Mouse (Mus musculus) kidney, embryonic 14.5 days (tissue): Measurements from ENCODE around the gene Pou6f1. TPM values are rescaled to one million over a fixed set of nuclear protein-coding genes. Genes with fewer than 3 reads are reported as not detected.
A peak's percentile ranks its signal among the peaks of the same experiment; 100 is the strongest.
"Not testable (repeated sequence)": the region's sequence is repeated elsewhere in the genome, so short reads cannot be mapped to it uniquely, and the experiment has no call there.

Experiments used
- ATAC-seq: fragments of 200-750 bp; cut with Nextera tagmentation; 2 replicates; pipeline ENCODE4 v1.8.0; 2017; ENCODE audit warnings: moderate number of reproducible peaks, mild to moderate bottlenecking, moderate TSS enrichment, moderate library complexity; ENCODE audit not compliant: low FRiP score, low TSS enrichment
- H3K27ac ChIP-seq: fragments of 300-500 bp; sonication (generic); 2 replicates; pipeline ENCODE4 v1.5.1; 2014; ENCODE audit warnings: low read depth, mild to moderate bottlenecking, low read length, moderate library complexity, mixed read lengths
- H3K27me3 ChIP-seq: fragments of 300-500 bp; sonication (generic); 2 replicates; pipeline ENCODE4 v1.6.1; 2014; ENCODE audit warnings: mild to moderate bottlenecking, low read length; ENCODE audit not compliant: control insufficient read depth, insufficient read depth
- H3K36me3 ChIP-seq: fragments of 300-500 bp; sonication (generic); 2 replicates; pipeline ENCODE4 v1.6.1; 2014; ENCODE audit warnings: low read length, mixed read lengths; ENCODE audit not compliant: control insufficient read depth, insufficient read depth
- H3K4me1 ChIP-seq: fragments of 300-500 bp; sonication (generic); 2 replicates; pipeline ENCODE4 v1.6.1; 2014; ENCODE audit warnings: low read length, mixed read lengths; ENCODE audit not compliant: control insufficient read depth, insufficient read depth
- H3K4me2 ChIP-seq: fragments of 300-500 bp; sonication (generic); replicated peaks from 2 replicates; pipeline ENCODE4 v1.6.1; 2014; ENCODE audit warnings: low read depth, mild to moderate bottlenecking, low read length
- H3K4me3 ChIP-seq: fragments of 300-500 bp; sonication (generic); 2 replicates; pipeline ENCODE4 v1.5.1; 2014; ENCODE audit warnings: mild to moderate bottlenecking, low read length
- H3K9ac ChIP-seq: fragments of 300-500 bp; sonication (generic); 2 replicates; pipeline ENCODE4 v1.6.1; 2014; ENCODE audit warnings: low read depth, mild to moderate bottlenecking, low read length, moderate library complexity
- H3K9me3 ChIP-seq: fragments of 300-500 bp; sonication (generic); 2 replicates; pipeline ENCODE4 v1.6.1; 2016; ENCODE audit warnings: low read length; ENCODE audit not compliant: control insufficient read depth
- WGBS: fragments of 180-500 bp; shearing (Covaris S2); extraction: QIAGEN DNeasy Blood & Tissue Kit; methylation state at CpG from one replicate; pipeline ENCODE4 v1.1.7; 2014; 5-methylcytosine and 5-hydroxymethylcytosine counted together
- polyA plus RNA-seq: library from polyadenylated mRNA; unstranded; fragments of >200 nt; fragmentation: Nextera tagmentation; extraction: Ambion mirVana; gene quantifications from 2 replicates; pipeline ENCODE4 v1.2.1, GENCODE M21; 2014

Gene Pou6f1
- polyA plus RNA-seq, 1 experiment from 2014 or later: 14.6 TPM

DNA sequence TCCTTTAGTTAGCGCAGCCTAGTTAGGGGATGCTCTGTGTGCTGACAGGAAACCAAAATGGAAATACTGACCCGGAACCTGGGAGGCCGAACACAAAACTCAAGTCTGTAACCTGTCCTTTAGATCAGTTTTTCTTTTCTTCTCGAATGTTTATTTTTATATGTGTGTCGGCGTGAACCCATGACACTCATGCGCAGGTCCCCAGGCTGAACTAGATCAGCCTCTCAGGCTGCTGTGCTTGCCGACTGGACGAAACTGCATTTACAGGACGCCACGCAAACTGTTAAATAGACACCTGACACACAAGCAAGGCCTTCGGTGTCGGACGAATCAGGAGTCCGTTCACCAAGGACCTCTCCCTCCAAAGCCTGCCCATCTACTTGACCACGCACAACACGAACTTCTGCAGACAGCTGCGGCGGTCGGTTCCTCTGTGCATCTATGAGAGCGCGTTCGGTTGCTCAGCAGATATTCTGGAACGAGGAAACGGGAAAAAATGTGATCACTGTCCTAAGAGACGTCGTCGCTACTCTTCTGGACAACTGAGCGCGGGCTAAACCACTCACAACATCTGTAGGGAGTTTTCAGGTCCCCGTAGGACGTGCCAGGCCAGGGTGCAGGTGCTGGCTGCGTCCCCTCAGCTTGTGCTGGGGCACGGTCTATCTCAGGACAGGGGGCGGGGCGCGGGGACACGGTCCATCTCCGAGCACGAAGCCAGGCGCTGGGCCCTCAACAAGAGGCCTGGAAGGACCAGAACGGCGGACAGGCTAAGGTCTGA lies 14.6 kb upstream of the Pou6f1 start:
- Histone ChIP-seq H3K27me3 (no peaks in the 10 kb centered on the region), H3K27ac (peak overlapping the region; percentile 42; the same call in 1 of the 2 replicates), H3K4me2 (peak overlapping the region; percentile 85), H3K36me3 (peaks cover 23% of the 10 kb centered on the region), H3K9ac (peak overlapping the region; percentile 54), H3K4me3 (peak overlapping the region; percentile 91), H3K9me3 (no peaks in the 10 kb centered on the region), H3K4me1 (peaks cover 14% of the 10 kb centered on the region; the same call in 1 of the 2 replicates)
- 10% methylated on average over 43 of the region's 43 CpGs for WGBS
- ATAC-seq: no peak

DNA sequence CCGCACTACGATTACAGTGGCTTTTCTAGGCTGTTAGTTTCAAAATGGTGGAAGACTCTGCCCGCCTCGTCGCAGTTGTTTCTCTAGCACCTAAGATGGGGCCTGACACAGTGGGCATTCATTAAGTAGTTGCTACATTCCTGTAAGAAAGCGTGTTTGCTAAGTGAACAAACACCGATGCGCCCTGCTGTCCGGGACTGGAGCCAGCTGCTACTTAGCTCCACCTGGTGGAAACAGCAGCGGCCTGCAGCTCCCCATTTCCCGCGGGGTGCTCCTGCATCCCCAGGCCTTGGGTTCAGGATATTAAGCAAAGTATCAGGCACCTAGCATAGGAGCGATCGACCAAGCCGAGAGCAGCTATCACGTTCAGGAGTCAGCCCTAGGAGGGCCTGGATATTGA lies 13.8 kb upstream of the Pou6f1 start:
- ATAC-seq: no peak
- Histone ChIP-seq H3K27me3 (no peaks in the 10 kb centered on the region), H3K4me3 (peak overlapping the region; percentile 10; the same call in 1 of the 2 replicates), H3K4me1 (peaks cover 16% of the 10 kb centered on the region; the same call in 1 of the 2 replicates), H3K4me2 (peak overlapping the region; percentile 39), H3K27ac (no peak overlapping the region), H3K9ac (no peak overlapping the region), H3K9me3 (no peaks in the 10 kb centered on the region), H3K36me3 (peaks cover 15% of the 10 kb centered on the region)
- 7% methylated on average over 16 of the region's 16 CpGs for WGBS

DNA sequence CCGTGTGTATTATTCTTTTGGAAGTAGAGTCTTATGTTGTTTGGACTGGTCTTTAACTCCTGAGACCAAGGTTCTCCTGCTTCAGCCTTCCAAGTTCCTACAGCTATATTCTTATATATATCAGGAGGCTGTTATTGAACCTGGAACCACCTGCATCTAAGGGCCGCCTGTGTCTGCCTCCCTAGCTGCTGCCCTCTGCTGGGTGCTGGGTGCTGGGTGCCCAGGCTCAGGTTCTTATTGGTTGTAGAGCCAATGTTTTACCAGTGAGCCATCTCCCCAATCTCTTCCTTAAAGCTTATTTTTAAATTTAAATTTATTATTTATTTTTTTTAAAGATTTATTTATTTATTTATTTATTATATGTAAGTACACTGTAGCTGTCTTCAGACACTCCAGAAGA lies 12.6 kb upstream of the Pou6f1 start:
- 77% methylated on average over 2 of the region's 2 CpGs for WGBS
- ATAC-seq: no peak
- no peak overlapping the region for H3K9ac ChIP-seq
- no peaks in the 10 kb centered on the region for H3K27me3 ChIP-seq
- H3K36me3 ChIP-seq: peaks cover 3% of the 10 kb centered on the region; the same call in 1 of the 2 replicates
- H3K27ac ChIP-seq: no peak overlapping the region
- peaks cover 16% of the 10 kb centered on the region; the same call in 1 of the 2 replicates for H3K4me1 ChIP-seq
- no peak overlapping the region for H3K4me2 ChIP-seq
- no peaks in the 10 kb centered on the region for H3K9me3 ChIP-seq
- H3K4me3 ChIP-seq: no peak overlapping the region

DNA sequence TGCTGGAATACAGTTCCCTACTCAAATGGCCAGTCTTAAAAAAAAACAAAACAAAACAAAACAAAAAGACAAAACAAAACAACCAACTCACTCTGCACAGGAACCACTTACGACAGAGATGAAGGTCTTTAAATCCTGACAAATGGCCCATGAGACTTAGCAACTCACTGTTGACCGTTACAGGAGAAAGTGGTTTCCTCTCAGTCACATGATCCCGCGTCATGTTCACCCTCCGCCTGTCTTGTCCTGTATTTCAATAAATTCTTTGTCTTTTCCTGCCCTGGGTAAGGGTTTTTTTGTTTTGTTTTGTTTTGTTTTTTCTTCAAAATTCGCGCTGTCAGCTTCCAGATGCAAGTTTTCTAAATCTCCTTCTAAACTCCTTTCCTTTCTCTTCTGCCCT lies 12.2 kb upstream of the Pou6f1 start:
- Histone ChIP-seq H3K27me3 (no peaks in the 10 kb centered on the region), H3K27ac (no peak overlapping the region), H3K4me3 (no peak overlapping the region), H3K36me3 (peaks cover under 1% of the 10 kb centered on the region; the same call in 1 of the 2 replicates), H3K4me1 (peaks cover 15% of the 10 kb centered on the region; the same call in 1 of the 2 replicates), H3K9ac (no peak overlapping the region), H3K9me3 (no peaks in the 10 kb centered on the region), H3K4me2 (no peak overlapping the region)
- ATAC-seq: no peak
- WGBS: 63% methylated on average over 7 of the region's 7 CpGs

DNA sequence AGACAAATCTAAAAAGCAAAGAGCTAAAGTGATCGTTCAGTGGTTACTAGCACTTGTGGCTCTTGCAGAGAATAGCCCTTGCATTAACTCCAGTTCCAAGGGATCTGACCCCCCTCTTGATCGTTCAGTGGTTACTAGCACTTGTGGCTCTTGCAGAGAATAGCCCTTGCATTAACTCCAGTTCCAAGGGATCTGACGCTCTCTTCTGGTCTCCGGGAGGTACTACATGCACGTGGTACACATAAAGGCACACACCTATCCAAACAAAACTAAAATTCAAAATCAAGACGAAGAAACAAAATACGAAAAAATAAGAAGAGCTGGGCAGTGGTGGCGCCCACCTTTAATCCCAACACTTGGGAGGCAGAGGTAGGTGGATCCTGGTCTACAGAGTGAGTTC lies 6.9 kb upstream of the Pou6f1 start:
- not testable (repeated sequence) for H3K4me3 ChIP-seq, H3K27ac ChIP-seq, ATAC-seq, H3K4me1 ChIP-seq, H3K9me3 ChIP-seq, H3K36me3 ChIP-seq, H3K4me2 ChIP-seq, H3K9ac ChIP-seq, H3K27me3 ChIP-seq
- 89% methylated on average over 8 of the region's 8 CpGs for WGBS

DNA sequence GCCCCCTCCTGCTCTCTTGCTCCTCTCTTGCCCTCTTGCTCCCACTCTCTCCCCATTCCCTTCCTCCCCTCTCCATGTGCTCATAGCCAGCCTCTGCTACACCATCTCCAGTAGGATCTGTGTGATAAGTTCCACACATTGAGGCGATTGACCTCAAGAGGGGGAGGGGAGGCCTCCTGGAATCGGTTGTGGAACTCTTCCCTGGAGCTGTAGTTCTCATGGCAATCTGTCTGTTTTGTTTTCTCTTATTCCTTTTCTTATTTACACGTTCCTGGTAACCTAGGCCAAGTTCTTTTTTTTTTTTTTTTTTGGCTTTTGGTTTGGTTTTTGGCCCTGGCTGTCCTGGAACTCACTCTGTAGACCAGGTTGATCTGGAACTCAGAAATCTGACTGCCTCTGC lies 1.9 kb upstream of the Pou6f1 start:
- Histone ChIP-seq H3K4me2 (no peak overlapping the region), H3K4me3 (no peak overlapping the region), H3K27me3 (peaks cover 8% of the 10 kb centered on the region; the same call in 1 of the 2 replicates), H3K36me3 (no peaks in the 10 kb centered on the region), H3K9ac (no peak overlapping the region), H3K27ac (no peak overlapping the region), H3K9me3 (no peaks in the 10 kb centered on the region), H3K4me1 (peaks cover 10% of the 10 kb centered on the region; the same call in 1 of the 2 replicates)
- WGBS: 37% methylated on average over 3 of the region's 3 CpGs
- no peak for ATAC-seq

DNA sequence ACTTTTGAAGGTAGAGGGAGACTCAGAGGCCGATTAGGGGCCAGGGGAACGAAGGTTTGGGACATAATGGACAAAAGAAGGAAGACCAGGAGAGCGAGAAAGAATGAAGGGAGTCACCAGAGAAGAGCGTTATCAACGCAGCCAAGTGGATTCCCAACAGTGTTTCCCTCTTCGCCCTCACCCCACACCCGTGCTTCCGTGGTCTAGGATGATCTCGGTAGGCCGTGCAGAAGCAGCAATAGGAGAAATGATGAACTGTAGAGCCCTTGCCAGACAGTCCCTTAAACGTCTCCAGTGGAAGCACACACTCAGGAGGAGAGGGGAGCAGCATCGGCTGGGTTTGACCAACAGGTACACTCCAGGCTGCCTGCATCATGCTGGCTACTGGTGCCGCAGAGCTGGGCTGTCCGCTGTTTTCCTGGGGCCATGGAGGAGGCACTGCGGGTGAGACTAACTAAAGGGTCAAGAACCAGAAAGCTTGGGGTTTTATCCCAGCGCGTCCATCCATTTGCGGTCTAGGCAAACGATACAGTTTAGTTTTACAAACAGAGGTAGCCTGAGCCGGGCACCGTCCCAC lies 1.0 kb upstream of the Pou6f1 start:
- H3K27ac ChIP-seq: no peak overlapping the region
- peaks cover 10% of the 10 kb centered on the region; the same call in 1 of the 2 replicates for H3K4me1 ChIP-seq
- peak overlapping the region; percentile 98 for H3K4me2 ChIP-seq
- WGBS: 13% methylated on average over 21 of the region's 21 CpGs
- no peak for ATAC-seq
- H3K9ac ChIP-seq: 0 out of 2 replicates have a peak overlapping the region, but pooled peaks have one; percentile 87
- H3K4me3 ChIP-seq: peak overlapping the region; percentile 80
- no peaks in the 10 kb centered on the region for H3K9me3 ChIP-seq
- peaks cover 6% of the 10 kb centered on the region; the same call in 1 of the 2 replicates for H3K27me3 ChIP-seq
- H3K36me3 ChIP-seq: no peaks in the 10 kb centered on the region

DNA sequence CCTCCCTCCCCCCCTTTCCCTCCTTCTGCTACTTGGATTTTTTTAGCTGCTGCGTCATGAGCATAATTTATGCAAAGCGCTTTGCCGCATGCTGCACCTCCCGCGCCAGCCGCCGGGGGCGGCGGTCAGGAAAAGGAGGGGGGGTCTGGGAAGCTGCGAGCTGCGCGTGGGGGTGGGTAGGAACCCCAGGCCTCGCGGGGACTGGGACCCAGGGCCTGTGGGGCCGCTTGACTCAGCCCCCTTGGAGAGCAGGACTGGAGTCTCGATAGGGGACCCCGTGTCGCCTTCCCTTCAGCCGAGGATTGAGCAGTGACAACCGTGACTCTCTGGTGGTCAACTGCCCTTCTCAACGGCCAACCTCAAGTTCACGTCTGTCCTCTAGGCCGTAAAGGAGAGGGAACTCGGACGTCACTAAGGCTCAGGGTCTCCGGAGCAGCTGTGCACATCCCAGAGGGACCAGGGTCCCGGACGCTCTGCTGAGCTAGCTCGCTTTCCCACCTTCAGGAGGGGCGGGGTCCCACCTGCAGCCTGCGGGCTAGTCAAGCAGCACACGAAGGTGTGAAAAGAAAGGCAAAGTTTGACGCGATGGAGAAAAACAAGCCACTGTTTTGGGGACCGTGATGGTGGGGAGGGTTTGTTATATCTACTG lies 387 bp upstream of the Pou6f1 start:
- peaks cover 6% of the 10 kb centered on the region; the same call in 1 of the 2 replicates for H3K27me3 ChIP-seq

More for the DNA sequence above, 387 bp upstream of the Pou6f1 start:
- H3K9me3 ChIP-seq: no peaks in the 10 kb centered on the region
- H3K4me2 ChIP-seq: peak overlapping the region; percentile 98
- H3K36me3 ChIP-seq: no peaks in the 10 kb centered on the region
- peaks cover 10% of the 10 kb centered on the region; the same call in 1 of the 2 replicates for H3K4me1 ChIP-seq
- H3K9ac ChIP-seq: peak overlapping the region; percentile 87
- peak overlapping the region; percentile 59 for H3K27ac ChIP-seq
- peak; percentile 74 for ATAC-seq
- peak overlapping the region; percentile 80 for H3K4me3 ChIP-seq
- WGBS: 1% methylated on average over 35 of the region's 35 CpGs
